Mouse (Mus musculus): Measurements from ENCODE around the gene Gm20661. TPM values are rescaled to one million over a fixed set of nuclear protein-coding genes. Genes with fewer than 3 reads are reported as not detected.

Gm20661 gene
- polyA plus RNA-seq, 1 experiment from 2014 or later: 1.8 TPM

DNA sequence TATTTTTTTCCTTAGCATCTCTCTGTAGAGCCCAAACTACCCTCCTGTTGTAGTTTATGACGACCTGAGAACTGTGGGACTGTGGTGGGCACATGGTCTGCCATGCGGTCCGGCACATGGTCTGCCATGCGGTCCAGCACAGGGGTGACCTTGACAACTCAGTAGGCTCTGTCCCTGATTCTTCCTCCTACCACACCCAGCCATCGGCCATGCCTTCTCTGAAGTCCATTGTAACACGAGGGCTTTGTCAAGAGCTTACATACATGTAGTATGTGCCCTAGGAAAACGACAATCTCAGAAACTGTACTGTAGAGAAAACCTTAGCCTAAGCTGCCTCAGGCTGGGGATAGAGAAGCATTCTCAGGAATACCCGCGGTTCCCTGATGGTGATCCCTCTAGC is 18.2 kb upstream of the Gm20661 start:
- Histone ChIP-seq H3K27ac (ENCODE audit: low read length) (no peak overlapping the region), H3K27me3 (replicated peaks; ENCODE audit: insufficient read depth, low read length) (no peaks in the 10 kb centered on the region), H3K36me3 (ENCODE audit: insufficient read depth, low read length) (no peaks in the 10 kb centered on the region), H3K4me3 (ENCODE audit: low read depth, low read length) (no peak overlapping the region), H3K9me3 (ENCODE audit: low read length) (no peaks in the 10 kb centered on the region), H3K9ac (replicated peaks; ENCODE audit: low read depth) (no peak overlapping the region), H3K4me1 (ENCODE audit: insufficient read depth, low read depth, low read length) (no peaks in the 10 kb centered on the region), H3K4me2 (replicated peaks; ENCODE audit: low read depth, low read length) (no peak overlapping the region)
- TF ChIP-seq CTCF (IDR thresholded peaks at IDR 0.05) (no peak), EP300 (IDR thresholded peaks at IDR 0.05) (no peak)
- DNase-seq (ENCODE audit: low spot score) (no peak), ATAC-seq (no peak)
- WGBS: 91% methylated on average over 9 of the region's 9 CpGs

DNA sequence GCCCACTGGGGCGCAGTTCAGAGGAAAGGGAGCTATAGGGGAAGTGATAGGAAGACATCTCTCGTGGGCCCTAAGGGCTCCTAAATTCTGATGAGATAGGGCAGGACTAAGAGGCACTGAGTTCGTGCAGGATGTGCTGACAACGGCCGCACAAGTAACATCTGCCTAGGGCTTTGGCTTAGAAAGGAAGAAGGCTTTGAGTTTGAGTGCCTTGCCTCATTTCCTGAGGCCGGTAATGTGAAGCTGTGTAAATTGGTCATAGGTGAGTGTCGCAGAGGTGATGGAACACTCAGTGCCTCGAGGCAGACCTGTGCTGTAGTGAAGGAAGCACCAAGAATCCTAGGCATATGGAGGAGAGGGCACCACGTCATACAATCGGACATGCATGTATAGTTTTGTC is 16.2 kb upstream of the Gm20661 start:
- Histone ChIP-seq H3K27ac (ENCODE audit: low read length) (no peak overlapping the region), H3K4me1 (ENCODE audit: insufficient read depth, low read depth, low read length) (no peaks in the 10 kb centered on the region), H3K36me3 (ENCODE audit: insufficient read depth, low read length) (no peaks in the 10 kb centered on the region), H3K9ac (replicated peaks; ENCODE audit: low read depth) (no peak overlapping the region), H3K4me3 (ENCODE audit: low read depth, low read length) (no peak overlapping the region), H3K27me3 (replicated peaks; ENCODE audit: insufficient read depth, low read length) (no peaks in the 10 kb centered on the region), H3K4me2 (replicated peaks; ENCODE audit: low read depth, low read length) (no peak overlapping the region), H3K9me3 (ENCODE audit: low read length) (no peaks in the 10 kb centered on the region)
- ATAC-seq (no peak), DNase-seq (ENCODE audit: low spot score) (no peak)
- TF ChIP-seq CTCF (IDR thresholded peaks at IDR 0.05): no peak
- TF ChIP-seq EP300 (IDR thresholded peaks at IDR 0.05): no peak
- 74% methylated on average over 10 of the region's 10 CpGs for WGBS

DNA sequence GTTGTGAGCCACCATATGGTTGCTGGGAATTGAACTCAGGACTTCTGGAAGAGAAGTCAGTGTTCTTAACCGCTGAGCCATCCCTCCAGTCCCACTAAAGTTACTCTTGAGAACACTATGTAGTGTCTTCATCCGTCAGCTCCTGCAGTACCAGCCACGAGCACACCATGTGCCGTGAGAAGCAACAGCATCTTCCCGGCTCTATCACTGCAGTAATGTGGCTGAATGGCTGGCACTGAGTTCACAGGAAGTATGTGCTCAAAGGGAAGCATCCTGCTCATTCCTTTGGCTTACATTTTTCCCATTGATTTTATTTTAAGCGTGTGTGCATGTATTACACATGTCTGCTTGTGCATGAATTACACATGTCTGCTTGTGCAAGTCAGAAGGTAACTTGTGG is 15.4 kb upstream of the Gm20661 start:
- Histone ChIP-seq H3K9ac (replicated peaks; ENCODE audit: low read depth) (no peak overlapping the region), H3K9me3 (ENCODE audit: low read length) (no peaks in the 10 kb centered on the region), H3K27ac (ENCODE audit: low read length) (no peak overlapping the region), H3K4me1 (ENCODE audit: insufficient read depth, low read depth, low read length) (no peaks in the 10 kb centered on the region), H3K4me2 (replicated peaks; ENCODE audit: low read depth, low read length) (no peak overlapping the region), H3K27me3 (replicated peaks; ENCODE audit: insufficient read depth, low read length) (no peaks in the 10 kb centered on the region), H3K4me3 (ENCODE audit: low read depth, low read length) (no peak overlapping the region), H3K36me3 (ENCODE audit: insufficient read depth, low read length) (no peaks in the 10 kb centered on the region)
- TF ChIP-seq CTCF (IDR thresholded peaks at IDR 0.05) (peak; percentile 13; the same call in 1 of the 2 replicates), EP300 (IDR thresholded peaks at IDR 0.05) (0 out of 2 replicates have a peak, but pooled peaks have one; percentile 30)
- 63% methylated on average over 6 of the region's 6 CpGs for WGBS
- DNase-seq (ENCODE audit: low spot score) (no peak), ATAC-seq (peak; percentile 43; the same call in 1 of the 2 replicates)

DNA sequence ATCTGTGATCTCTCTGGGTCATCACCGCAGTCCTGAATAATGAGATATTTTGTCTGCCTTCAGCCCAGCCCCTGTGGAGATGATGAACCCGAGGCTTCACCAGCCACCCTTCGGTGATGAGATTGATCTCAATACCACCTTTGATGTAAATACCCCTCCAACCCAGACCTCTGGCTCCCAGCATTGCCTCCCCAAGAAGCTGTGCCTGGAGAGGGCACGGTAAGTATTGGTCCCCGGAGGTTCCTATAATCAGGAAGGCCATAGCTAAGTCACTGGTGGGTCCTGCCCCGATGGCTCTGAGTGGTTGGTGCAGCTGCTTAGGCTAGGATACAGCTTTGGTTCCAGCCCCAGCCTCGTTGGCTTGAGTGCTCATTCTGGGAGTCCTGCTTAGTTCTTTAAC is 14.3 kb upstream of the Gm20661 start:
- H3K27ac ChIP-seq (ENCODE audit: low read length): no peak overlapping the region
- no peak for TF ChIP-seq CTCF (IDR thresholded peaks at IDR 0.05)
- no peak for TF ChIP-seq EP300 (IDR thresholded peaks at IDR 0.05)
- no peaks in the 10 kb centered on the region for H3K9me3 ChIP-seq (ENCODE audit: low read length)
- H3K4me3 ChIP-seq (ENCODE audit: low read depth, low read length): no peak overlapping the region
- no peak for DNase-seq (ENCODE audit: low spot score)
- no peaks in the 10 kb centered on the region for H3K27me3 ChIP-seq (replicated peaks; ENCODE audit: insufficient read depth, low read length)
- ATAC-seq: no peak
- 89% methylated on average over 7 of the region's 7 CpGs for WGBS
- H3K36me3 ChIP-seq (ENCODE audit: insufficient read depth, low read length): no peaks in the 10 kb centered on the region
- H3K9ac ChIP-seq (replicated peaks; ENCODE audit: low read depth): no peak overlapping the region
- H3K4me1 ChIP-seq (ENCODE audit: insufficient read depth, low read depth, low read length): no peaks in the 10 kb centered on the region
- no peak overlapping the region for H3K4me2 ChIP-seq (replicated peaks; ENCODE audit: low read depth, low read length)

DNA sequence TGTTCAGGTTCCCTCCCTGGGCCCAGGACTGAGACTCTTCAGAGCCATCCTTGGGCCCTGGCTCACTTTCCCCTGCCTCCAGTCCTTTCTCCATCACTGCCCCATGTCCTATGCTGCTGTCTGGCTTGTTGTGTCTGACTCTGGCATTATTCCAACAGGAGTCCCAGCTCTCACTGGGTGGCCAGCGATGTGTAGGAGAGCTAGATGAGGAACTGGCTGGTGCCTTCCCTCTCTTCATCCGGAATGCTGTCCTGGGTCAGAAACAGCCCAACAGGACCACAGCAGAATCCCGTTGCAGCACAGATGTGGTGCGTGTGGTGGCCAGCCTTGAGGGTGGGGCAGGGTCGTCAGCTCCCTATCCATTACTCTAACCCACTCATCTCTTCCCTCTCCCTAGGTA is 12.5 kb upstream of the Gm20661 start:
- H3K4me1 ChIP-seq (ENCODE audit: insufficient read depth, low read depth, low read length): peaks cover 5% of the 10 kb centered on the region; the same call in 1 of the 2 replicates
- no peak overlapping the region for H3K4me3 ChIP-seq (ENCODE audit: low read depth, low read length)
- H3K27ac ChIP-seq (ENCODE audit: low read length): no peak overlapping the region
- ATAC-seq: no peak
- no peaks in the 10 kb centered on the region for H3K27me3 ChIP-seq (replicated peaks; ENCODE audit: insufficient read depth, low read length)
- no peaks in the 10 kb centered on the region for H3K9me3 ChIP-seq (ENCODE audit: low read length)
- H3K4me2 ChIP-seq (replicated peaks; ENCODE audit: low read depth, low read length): no peak overlapping the region
- no peak for TF ChIP-seq CTCF (IDR thresholded peaks at IDR 0.05)
- no peak for DNase-seq (ENCODE audit: low spot score)
- no peaks in the 10 kb centered on the region for H3K36me3 ChIP-seq (ENCODE audit: insufficient read depth, low read length)
- WGBS: 72% methylated on average over 5 of the region's 5 CpGs
- no peak overlapping the region for H3K9ac ChIP-seq (replicated peaks; ENCODE audit: low read depth)

DNA sequence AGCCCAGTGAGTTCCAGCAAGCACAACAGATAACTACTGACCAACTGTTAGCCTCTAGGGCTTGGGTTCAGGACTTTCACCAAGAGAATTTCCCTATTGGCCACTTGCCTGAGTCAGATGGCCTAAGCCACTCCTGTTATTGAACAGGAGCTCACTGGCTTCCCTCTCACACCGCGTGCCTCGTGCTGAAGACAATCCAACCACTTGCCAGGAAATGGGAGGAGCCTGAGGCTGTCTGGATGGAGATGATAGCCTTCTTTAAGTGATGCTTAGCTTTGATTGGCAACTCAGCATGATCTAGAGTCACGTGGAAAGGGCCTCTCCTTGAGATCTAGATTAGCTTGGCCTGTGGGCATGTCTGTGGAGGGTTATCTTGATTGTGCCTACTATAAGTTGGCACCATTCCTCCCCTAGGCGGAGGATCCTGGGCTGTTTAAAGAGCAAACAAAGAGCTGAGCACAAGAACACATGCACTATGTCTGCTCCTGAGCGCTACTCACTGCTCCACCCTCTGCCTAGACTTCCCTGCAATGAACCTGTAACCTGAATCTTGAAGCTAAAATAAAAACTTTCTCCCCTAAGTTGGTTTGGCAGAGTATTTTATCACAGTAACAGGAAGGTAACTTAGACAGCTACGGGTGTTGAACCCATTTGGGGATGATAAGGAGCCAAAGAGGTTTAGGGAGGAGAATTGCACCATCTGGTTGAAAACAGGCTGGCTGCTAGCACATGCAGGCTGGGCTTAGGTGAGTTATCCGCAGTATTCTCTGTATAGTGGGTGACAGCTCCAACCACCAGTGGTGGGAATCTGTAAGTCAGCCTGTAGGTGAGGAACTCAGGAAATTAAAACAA is 10.9 kb upstream of the Gm20661 start:
- H3K9me3 ChIP-seq (ENCODE audit: low read length): no peaks in the 10 kb centered on the region
- H3K4me3 ChIP-seq (ENCODE audit: low read depth, low read length): no peak overlapping the region
- peak; percentile 43 for DNase-seq (ENCODE audit: low spot score)
- no peak overlapping the region for H3K27ac ChIP-seq (ENCODE audit: low read length)
- peaks cover 11% of the 10 kb centered on the region; the same call in 1 of the 2 replicates for H3K4me1 ChIP-seq (ENCODE audit: insufficient read depth, low read depth, low read length)
- H3K9ac ChIP-seq (replicated peaks; ENCODE audit: low read depth): no peak overlapping the region
- peak; percentile 60 for ATAC-seq
- H3K4me2 ChIP-seq (replicated peaks; ENCODE audit: low read depth, low read length): no peak overlapping the region
- WGBS: 46% methylated on average over 8 of the region's 8 CpGs
- no peaks in the 10 kb centered on the region for H3K36me3 ChIP-seq (ENCODE audit: insufficient read depth, low read length)
- no peak for TF ChIP-seq EP300 (IDR thresholded peaks at IDR 0.05)
- TF ChIP-seq CTCF (IDR thresholded peaks at IDR 0.05): no peak
- H3K27me3 ChIP-seq (replicated peaks; ENCODE audit: insufficient read depth, low read length): no peaks in the 10 kb centered on the region
